Mouse (Mus musculus): ENCODE measurements around the gene Aldh1a2. TPM values are rescaled to one million over a fixed set of nuclear protein-coding genes. Genes with fewer than 3 reads are reported as not detected.

The Aldh1a2 gene
- polyA plus RNA-seq, 2 experiments: 0.58 to 0.79 TPM

- H3K4me1 ChIP-seq (replicated peaks; ENCODE audit: control insufficient read depth in 2 of 2, insufficient read depth in 2 of 2, low read length in 1 of 2): no peaks in the 10 kb centered on the region
- H3K27ac ChIP-seq: no peak overlapping the region
- no peaks in the 10 kb centered on the region for H3K9me3 ChIP-seq (ENCODE audit: control insufficient read depth, low read length)
- H3K4me2 ChIP-seq (ENCODE audit: low read depth): no peak overlapping the region
- no peak for DNase-seq (ENCODE audit: low read depth in 3 of 3, low spot score in 3 of 3)
- no peaks in the 10 kb centered on the region for H3K27me3 ChIP-seq (ENCODE audit: control insufficient read depth, insufficient read depth, low read length)
- TF ChIP-seq CTCF (IDR thresholded peaks at IDR 0.05; ENCODE audit: low read depth) (no peak), EP300 (IDR thresholded peaks at IDR 0.05; ENCODE audit: low read depth) (no peak)
- no peaks in the 10 kb centered on the region for H3K36me3 ChIP-seq (replicated peaks; ENCODE audit: control insufficient read depth, insufficient read depth, low read depth)
- H3K4me3 ChIP-seq (ENCODE audit: insufficient read depth in 1 of 2, low read depth in 2 of 2, low read length in 2 of 2): no peak overlapping the region
- ATAC-seq (ENCODE audit: insufficient read depth): no peak
- WGBS (ENCODE audit: insufficient replicate concordance): 80% methylated on average over 5 of the region's 5 CpGs
- no peak overlapping the region for H3K9ac ChIP-seq (replicated peaks)
Measured at GRCm38 (mm10) chr9:71242412-71242781, 26.8 kb downstream of the Aldh1a2 start.

GRCm38 (mm10) chr9:71254380-71254779 is 38.8 kb downstream of the Aldh1a2 start:
- Histone ChIP-seq H3K4me2 (ENCODE audit: low read depth) (no peak overlapping the region), H3K9ac (replicated peaks) (no peak overlapping the region), H3K27ac (no peak overlapping the region), H3K9me3 (ENCODE audit: control insufficient read depth, low read length) (no peaks in the 10 kb centered on the region), H3K36me3 (replicated peaks; ENCODE audit: control insufficient read depth, insufficient read depth, low read depth) (no peaks in the 10 kb centered on the region), H3K4me3 (ENCODE audit: insufficient read depth in 1 of 2, low read depth in 2 of 2, low read length in 2 of 2) (no peak overlapping the region), H3K4me1 (replicated peaks; ENCODE audit: control insufficient read depth in 2 of 2, insufficient read depth in 2 of 2, low read length in 1 of 2) (no peaks in the 10 kb centered on the region), H3K27me3 (ENCODE audit: control insufficient read depth, insufficient read depth, low read length) (no peaks in the 10 kb centered on the region)
- TF ChIP-seq EP300 (IDR thresholded peaks at IDR 0.05; ENCODE audit: low read depth): no peak
- TF ChIP-seq CTCF (IDR thresholded peaks at IDR 0.05; ENCODE audit: low read depth): no peak
- DNase-seq (ENCODE audit: low read depth in 3 of 3, low spot score in 3 of 3) (no peak), ATAC-seq (ENCODE audit: insufficient read depth) (no peak)
- 64% methylated on average over 2 of the region's 2 CpGs for WGBS (ENCODE audit: insufficient replicate concordance)

DNA sequence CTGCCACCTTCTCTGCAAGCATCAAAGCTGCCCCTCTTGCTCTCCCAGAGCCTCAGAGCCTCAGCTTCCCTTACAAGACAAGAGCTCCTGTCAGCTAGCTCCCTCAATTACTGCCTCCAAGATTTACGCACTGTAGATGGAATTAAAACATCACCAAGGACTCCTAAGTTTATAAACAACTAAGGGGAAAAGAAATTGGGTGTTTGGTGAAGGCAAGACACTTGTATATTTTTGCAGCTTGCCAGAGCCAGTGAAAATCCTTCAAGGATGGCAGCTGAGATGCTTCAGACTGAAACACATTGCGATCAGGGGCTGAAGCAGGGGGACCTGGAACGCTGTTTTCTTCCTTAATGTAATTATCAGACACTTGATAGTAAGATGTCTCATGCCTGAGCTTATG is 47.1 kb downstream of the Aldh1a2 start:
- Histone ChIP-seq H3K4me3 (ENCODE audit: insufficient read depth in 1 of 2, low read depth in 2 of 2, low read length in 2 of 2) (no peak overlapping the region), H3K36me3 (replicated peaks; ENCODE audit: control insufficient read depth, insufficient read depth, low read depth) (no peaks in the 10 kb centered on the region), H3K9ac (replicated peaks) (no peak overlapping the region), H3K4me1 (replicated peaks; ENCODE audit: control insufficient read depth in 2 of 2, insufficient read depth in 2 of 2, low read length in 1 of 2) (no peaks in the 10 kb centered on the region), H3K4me2 (ENCODE audit: low read depth) (no peak overlapping the region), H3K27ac (no peak overlapping the region), H3K27me3 (ENCODE audit: control insufficient read depth, insufficient read depth, low read length) (no peaks in the 10 kb centered on the region), H3K9me3 (ENCODE audit: control insufficient read depth, low read length) (no peaks in the 10 kb centered on the region)
- DNase-seq (ENCODE audit: low read depth in 3 of 3, low spot score in 3 of 3): no peak
- WGBS (ENCODE audit: insufficient replicate concordance): 57% methylated on average over 3 of the region's 3 CpGs
- TF ChIP-seq CTCF (IDR thresholded peaks at IDR 0.05; ENCODE audit: low read depth) (no peak), EP300 (IDR thresholded peaks at IDR 0.05; ENCODE audit: low read depth) (no peak)
- no peak for ATAC-seq (ENCODE audit: insufficient read depth)

GRCm38 (mm10) chr9:71269711-71270110 is 54.1 kb downstream of the Aldh1a2 start:
- 47% methylated on average over 5 of the region's 5 CpGs for WGBS (ENCODE audit: insufficient replicate concordance)
- H3K27me3 ChIP-seq (ENCODE audit: control insufficient read depth, insufficient read depth, low read length): no peaks in the 10 kb centered on the region
- TF ChIP-seq CTCF (IDR thresholded peaks at IDR 0.05; ENCODE audit: low read depth): no peak
- TF ChIP-seq EP300 (IDR thresholded peaks at IDR 0.05; ENCODE audit: low read depth): no peak
- no peaks in the 10 kb centered on the region for H3K36me3 ChIP-seq (replicated peaks; ENCODE audit: control insufficient read depth, insufficient read depth, low read depth)
- no peak overlapping the region for H3K27ac ChIP-seq
- ATAC-seq (ENCODE audit: insufficient read depth) (no peak), DNase-seq (ENCODE audit: low read depth in 3 of 3, low spot score in 3 of 3) (no peak)
- H3K9ac ChIP-seq (replicated peaks): no peak overlapping the region
- no peak overlapping the region for H3K4me2 ChIP-seq (ENCODE audit: low read depth)
- H3K4me3 ChIP-seq (ENCODE audit: insufficient read depth in 1 of 2, low read depth in 2 of 2, low read length in 2 of 2): no peak overlapping the region
- H3K9me3 ChIP-seq (ENCODE audit: control insufficient read depth, low read length): no peaks in the 10 kb centered on the region
- no peaks in the 10 kb centered on the region for H3K4me1 ChIP-seq (replicated peaks; ENCODE audit: control insufficient read depth in 2 of 2, insufficient read depth in 2 of 2, low read length in 1 of 2)

- 45% methylated on average over 3 of the region's 3 CpGs for WGBS (ENCODE audit: insufficient replicate concordance)
- H3K4me2 ChIP-seq (ENCODE audit: low read depth): no peak overlapping the region
- ATAC-seq (ENCODE audit: insufficient read depth) (no peak), DNase-seq (ENCODE audit: low read depth in 3 of 3, low spot score in 3 of 3) (no peak)
- H3K27me3 ChIP-seq (ENCODE audit: control insufficient read depth, insufficient read depth, low read length): no peaks in the 10 kb centered on the region
- H3K27ac ChIP-seq: no peak overlapping the region
- no peak overlapping the region for H3K4me3 ChIP-seq (ENCODE audit: insufficient read depth in 1 of 2, low read depth in 2 of 2, low read length in 2 of 2)
- H3K9me3 ChIP-seq (ENCODE audit: control insufficient read depth, low read length): no peaks in the 10 kb centered on the region
- H3K36me3 ChIP-seq (replicated peaks; ENCODE audit: control insufficient read depth, insufficient read depth, low read depth): no peaks in the 10 kb centered on the region
- no peak overlapping the region for H3K9ac ChIP-seq (replicated peaks)
- TF ChIP-seq CTCF (IDR thresholded peaks at IDR 0.05; ENCODE audit: low read depth): no peak
- no peaks in the 10 kb centered on the region for H3K4me1 ChIP-seq (replicated peaks; ENCODE audit: control insufficient read depth in 2 of 2, insufficient read depth in 2 of 2, low read length in 1 of 2)
Measured at GRCm38 (mm10) chr9:71270205-71270604, 54.6 kb downstream of the Aldh1a2 start.

All from liver, embryonic 14.5 days (tissue).